Mouse (Mus musculus): ENCODE measurements around the gene Efcab14. TPM values are rescaled to one million over a fixed set of nuclear protein-coding genes. Genes with fewer than 3 reads are reported as not detected.
A peak's percentile ranks its signal among the peaks of the same experiment; 100 is the strongest.

Efcab14 gene
- polyA plus RNA-seq, 2 experiments, result 6.9 to 12.0 TPM

GRCm38 (mm10) chr4:115784769-115785510 is 47.4 kb downstream of the Efcab14 start, which contains the start of gene Atpaf1:
Atpaf1 (plus strand) TSS chr4:115784812.
- peak within 1 kb of the TSS; percentile 39 for H3K27ac ChIP-seq
- under 1% methylated on average over 69 of the region's 69 CpGs for WGBS (ENCODE audit: insufficient replicate concordance)
- no peaks in the 10 kb centered on the region for H3K9me3 ChIP-seq (ENCODE audit: control insufficient read depth, low read length)
- H3K4me1 ChIP-seq (replicated peaks; ENCODE audit: control insufficient read depth in 2 of 2, insufficient read depth in 2 of 2, low read length in 1 of 2), result peaks cover 7 to 11% of the 10 kb centered on the region in 2 experiments
- peak within 1 kb of the TSS; percentile 83 for H3K9ac ChIP-seq (replicated peaks)
- TF ChIP-seq CTCF (IDR thresholded peaks at IDR 0.05; ENCODE audit: low read depth) (peak; percentile 40), EP300 (IDR thresholded peaks at IDR 0.05; ENCODE audit: low read depth) (no peak)
- H3K27me3 ChIP-seq (ENCODE audit: control insufficient read depth, insufficient read depth, low read length), result no peaks in the 10 kb centered on the region
- peaks cover 3% of the 10 kb centered on the region; the same call in 1 of the 2 replicates for H3K36me3 ChIP-seq (replicated peaks; ENCODE audit: control insufficient read depth, insufficient read depth, low read depth)
- peak within 1 kb of the TSS; percentile 65 for H3K4me2 ChIP-seq (ENCODE audit: low read depth)
- peak; percentile 18 to 40 (median 39) for DNase-seq (ENCODE audit: low read depth in 3 of 3, low spot score in 3 of 3)
- peak within 1 kb of the TSS; percentile 56 to 85 for H3K4me3 ChIP-seq (ENCODE audit: insufficient read depth in 1 of 2, low read depth in 2 of 2, low read length in 2 of 2)
- peak; percentile 81 for ATAC-seq (ENCODE audit: insufficient read depth)

- Histone ChIP-seq H3K9ac (replicated peaks) (peak overlapping the region; percentile 83), H3K9me3 (ENCODE audit: control insufficient read depth, low read length) (no peaks in the 10 kb centered on the region), H3K4me2 (ENCODE audit: low read depth) (peak overlapping the region; percentile 65), H3K27ac (peak overlapping the region; percentile 39), H3K27me3 (ENCODE audit: control insufficient read depth, insufficient read depth, low read length) (no peaks in the 10 kb centered on the region), H3K36me3 (replicated peaks; ENCODE audit: control insufficient read depth, insufficient read depth, low read depth) (peaks cover 3% of the 10 kb centered on the region; the same call in 1 of the 2 replicates), H3K4me3 (ENCODE audit: insufficient read depth in 1 of 2, low read depth in 2 of 2, low read length in 2 of 2) (peak overlapping the region; percentile 56 to 85), H3K4me1 (replicated peaks; ENCODE audit: control insufficient read depth in 2 of 2, insufficient read depth in 2 of 2, low read length in 1 of 2) (peaks cover 7 to 11% of the 10 kb centered on the region in 2 experiments)
- peak; percentile 14 to 37 (median 26) for DNase-seq (ENCODE audit: low read depth in 3 of 3, low spot score in 3 of 3)
- no peak for TF ChIP-seq EP300 (IDR thresholded peaks at IDR 0.05; ENCODE audit: low read depth)
- no peak for TF ChIP-seq CTCF (IDR thresholded peaks at IDR 0.05; ENCODE audit: low read depth)
- WGBS (ENCODE audit: insufficient replicate concordance), result 23% methylated on average over 7 of the region's 7 CpGs
- ATAC-seq (ENCODE audit: insufficient read depth), result peak; percentile 42; the same call in 1 of the 2 replicates
These were observed 48.0 kb downstream of the Efcab14 start for GRCm38 (mm10) chr4:115785511-115786034.

- no peak overlapping the region for H3K9ac ChIP-seq (replicated peaks)
- DNase-seq (ENCODE audit: low read depth in 3 of 3, low spot score in 3 of 3) (no peak), ATAC-seq (ENCODE audit: insufficient read depth) (no peak)
- no peak overlapping the region for H3K27ac ChIP-seq
- peaks cover 9% of the 10 kb centered on the region for H3K36me3 ChIP-seq (replicated peaks; ENCODE audit: control insufficient read depth, insufficient read depth, low read depth)
- WGBS (ENCODE audit: insufficient replicate concordance), result 72% methylated on average over 3 of the region's 3 CpGs
- no peaks in the 10 kb centered on the region for H3K9me3 ChIP-seq (ENCODE audit: control insufficient read depth, low read length)
- no peaks in the 10 kb centered on the region for H3K27me3 ChIP-seq (ENCODE audit: control insufficient read depth, insufficient read depth, low read length)
- no peak overlapping the region for H3K4me2 ChIP-seq (ENCODE audit: low read depth)
- peaks cover 0 to 1% of the 10 kb centered on the region in 2 experiments; a peak in 2 of 4 replicates for H3K4me1 ChIP-seq (replicated peaks; ENCODE audit: control insufficient read depth in 2 of 2, insufficient read depth in 2 of 2, low read length in 1 of 2)
- H3K4me3 ChIP-seq (ENCODE audit: insufficient read depth in 1 of 2, low read depth in 2 of 2, low read length in 2 of 2), result no peak overlapping the region
- TF ChIP-seq EP300 (IDR thresholded peaks at IDR 0.05; ENCODE audit: low read depth), result no peak
- TF ChIP-seq CTCF (IDR thresholded peaks at IDR 0.05; ENCODE audit: low read depth), result no peak
These were observed 53.3 kb downstream of the Efcab14 start for GRCm38 (mm10) chr4:115790864-115791263.

DNA sequence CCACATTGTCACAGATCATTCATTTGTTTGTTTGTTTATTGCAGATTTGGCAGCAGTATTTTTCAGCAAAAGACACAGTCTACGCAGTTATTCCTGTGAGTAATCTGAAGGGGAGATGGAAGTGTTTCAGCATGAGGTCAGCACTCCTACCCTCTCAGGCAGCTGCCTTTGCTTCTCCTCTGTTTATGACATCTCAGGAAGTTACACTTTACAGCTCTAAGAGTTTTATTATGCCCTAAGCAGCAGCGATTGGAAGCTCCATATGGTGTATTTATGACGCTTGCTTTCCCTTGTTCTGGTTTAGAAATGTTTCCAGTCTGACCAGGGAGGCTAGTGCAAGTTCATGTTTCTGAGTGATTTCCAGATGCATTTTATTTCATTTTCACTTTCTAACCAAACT is 57.8 kb downstream of the Efcab14 start:
- Histone ChIP-seq H3K9ac (replicated peaks) (no peak overlapping the region), H3K4me3 (ENCODE audit: insufficient read depth in 1 of 2, low read depth in 2 of 2, low read length in 2 of 2) (no peak overlapping the region), H3K27me3 (ENCODE audit: control insufficient read depth, insufficient read depth, low read length) (no peaks in the 10 kb centered on the region), H3K36me3 (replicated peaks; ENCODE audit: control insufficient read depth, insufficient read depth, low read depth) (peaks cover 15% of the 10 kb centered on the region), H3K9me3 (ENCODE audit: control insufficient read depth, low read length) (no peaks in the 10 kb centered on the region), H3K4me1 (replicated peaks; ENCODE audit: control insufficient read depth in 2 of 2, insufficient read depth in 2 of 2, low read length in 1 of 2) (no peaks in the 10 kb centered on the region), H3K4me2 (ENCODE audit: low read depth) (no peak overlapping the region), H3K27ac (no peak overlapping the region)
- TF ChIP-seq CTCF (IDR thresholded peaks at IDR 0.05; ENCODE audit: low read depth) (no peak), EP300 (IDR thresholded peaks at IDR 0.05; ENCODE audit: low read depth) (no peak)
- no peak for ATAC-seq (ENCODE audit: insufficient read depth)
- 82% methylated on average over 3 of the region's 3 CpGs for WGBS (ENCODE audit: insufficient replicate concordance)
- no peak for DNase-seq (ENCODE audit: low read depth in 3 of 3, low spot score in 3 of 3)

- DNase-seq (ENCODE audit: low read depth in 3 of 3, low spot score in 3 of 3), result no peak
- H3K4me1 ChIP-seq (replicated peaks; ENCODE audit: control insufficient read depth in 2 of 2, insufficient read depth in 2 of 2, low read length in 1 of 2), result no peaks in the 10 kb centered on the region
- no peak for ATAC-seq (ENCODE audit: insufficient read depth)
- H3K4me2 ChIP-seq (ENCODE audit: low read depth), result no peak overlapping the region
- WGBS (ENCODE audit: insufficient replicate concordance), result 78% methylated on average over 3 of the region's 3 CpGs
- TF ChIP-seq CTCF (IDR thresholded peaks at IDR 0.05; ENCODE audit: low read depth), result no peak
- no peak for TF ChIP-seq EP300 (IDR thresholded peaks at IDR 0.05; ENCODE audit: low read depth)
- no peak overlapping the region for H3K4me3 ChIP-seq (ENCODE audit: insufficient read depth in 1 of 2, low read depth in 2 of 2, low read length in 2 of 2)
- H3K36me3 ChIP-seq (replicated peaks; ENCODE audit: control insufficient read depth, insufficient read depth, low read depth), result peaks cover 20% of the 10 kb centered on the region
- H3K9me3 ChIP-seq (ENCODE audit: control insufficient read depth, low read length), result no peaks in the 10 kb centered on the region
- H3K27ac ChIP-seq, result no peak overlapping the region
- no peak overlapping the region for H3K9ac ChIP-seq (replicated peaks)
- no peaks in the 10 kb centered on the region for H3K27me3 ChIP-seq (ENCODE audit: control insufficient read depth, insufficient read depth, low read length)
These were observed 62.4 kb downstream of the Efcab14 start for GRCm38 (mm10) chr4:115799981-115800380.

All from liver, embryonic 14.5 days (tissue).